Mouse (Mus musculus): ENCODE measurements around the gene Ndufa12. TPM values are rescaled to one million over a fixed set of nuclear protein-coding genes. Genes with fewer than 3 reads are reported as not detected.

Ndufa12 gene
- polyA plus RNA-seq (2015; fragmentation: Nextera tagmentation; extraction: Ambion mirVana), result 292 and 335 TPM in 2 replicates

DNA sequence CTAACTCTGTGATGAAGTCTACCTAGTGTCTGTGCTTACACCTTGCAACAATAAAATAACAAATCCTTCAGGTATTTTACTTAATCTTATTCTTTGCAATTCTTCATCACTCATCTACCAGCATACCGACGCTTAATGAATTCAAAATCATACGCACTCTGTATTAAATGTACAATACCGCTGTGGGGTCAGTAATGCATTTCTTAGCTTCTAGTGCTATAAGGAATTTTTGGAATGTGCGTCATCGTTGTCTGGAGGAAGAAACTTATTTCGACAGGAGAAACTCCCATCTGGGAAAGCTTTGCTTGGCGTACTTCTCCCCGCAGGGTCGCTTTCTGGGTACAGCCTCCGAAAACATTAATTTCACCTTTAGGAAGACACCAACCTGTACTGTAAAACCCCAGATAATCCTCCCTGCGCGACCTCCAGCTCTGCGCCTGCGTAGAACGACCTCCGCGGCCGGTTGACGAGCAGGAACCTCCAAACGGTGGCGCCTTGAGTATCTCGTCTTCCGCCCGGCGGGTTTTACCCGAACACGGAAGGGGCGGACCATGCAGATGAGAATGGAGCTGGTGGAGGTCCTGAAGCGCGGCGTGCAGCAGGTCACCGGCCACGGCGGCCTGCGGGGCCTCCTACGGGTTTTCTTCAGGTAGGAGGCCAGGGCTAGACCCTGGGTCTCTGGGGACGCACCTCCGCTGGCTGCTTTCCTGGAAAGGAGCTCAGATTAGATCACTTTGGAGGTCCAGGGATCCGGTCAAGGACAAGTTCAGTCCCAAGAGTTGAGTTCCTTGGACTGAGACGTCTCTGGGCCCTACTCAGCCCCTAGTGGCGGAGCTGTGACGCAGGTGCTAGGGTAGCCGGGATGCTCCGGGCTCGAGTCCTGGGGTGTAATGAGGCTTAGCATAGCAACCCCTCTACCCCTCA, at the start of gene Ndufa12:
Gene Ndufa12 (plus strand): TSS at position 239 of the 924 bp plus-strand sequence.
- under 1% methylated on average over 46 of the region's 46 CpGs for WGBS
- H3K27ac ChIP-seq (replicated peaks), result peak within 1 kb of the TSS; percentile 78

DNA sequence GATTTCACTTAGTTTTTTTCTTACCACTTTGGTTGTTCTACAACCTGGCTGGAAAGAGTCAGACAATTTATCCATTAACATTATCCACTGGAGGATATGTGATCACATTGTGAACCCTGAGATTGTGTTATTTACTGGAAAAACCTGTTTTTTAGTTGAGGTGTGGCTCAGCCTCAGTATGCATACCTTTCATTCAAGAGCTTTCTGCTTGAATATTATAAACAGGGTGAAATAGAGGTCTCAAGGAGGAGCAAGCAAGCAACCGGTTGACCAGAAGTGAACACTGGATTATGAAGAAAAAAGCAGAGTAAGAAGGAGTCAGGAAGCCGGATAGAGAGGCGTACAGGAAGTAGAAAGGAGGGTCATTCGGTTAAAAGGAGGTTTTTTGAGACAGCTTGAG, 47.0 kb upstream of the Ndufa12 start:
- Histone ChIP-seq H3K27me3 (no peaks in the 10 kb centered on the region), H3K4me1 (peaks cover 17% of the 10 kb centered on the region), H3K9ac (replicated peaks) (no peak overlapping the region), H3K9me3 (no peaks in the 10 kb centered on the region), H3K36me3 (no peaks in the 10 kb centered on the region), H3K4me3 (no peak overlapping the region), H3K4me2 (replicated peaks) (no peak overlapping the region), H3K27ac (replicated peaks) (no peak overlapping the region)
- ATAC-seq (replicated peaks), result no peak
- 92% methylated on average over 4 of the region's 4 CpGs for WGBS

More for the DNA sequence above, at the start of gene Ndufa12:
- Histone ChIP-seq H3K4me2 (replicated peaks) (peak within 1 kb of the TSS; percentile 74), H3K4me1 (peaks cover 12% of the 10 kb centered on the region), H3K27me3 (no peaks in the 10 kb centered on the region), H3K36me3 (peaks cover 27% of the 10 kb centered on the region), H3K9ac (replicated peaks) (peak within 1 kb of the TSS; percentile 90), H3K9me3 (no peaks in the 10 kb centered on the region), H3K4me3 (peak within 1 kb of the TSS; percentile 83)
- ATAC-seq (replicated peaks), result peak; percentile 96

DNA sequence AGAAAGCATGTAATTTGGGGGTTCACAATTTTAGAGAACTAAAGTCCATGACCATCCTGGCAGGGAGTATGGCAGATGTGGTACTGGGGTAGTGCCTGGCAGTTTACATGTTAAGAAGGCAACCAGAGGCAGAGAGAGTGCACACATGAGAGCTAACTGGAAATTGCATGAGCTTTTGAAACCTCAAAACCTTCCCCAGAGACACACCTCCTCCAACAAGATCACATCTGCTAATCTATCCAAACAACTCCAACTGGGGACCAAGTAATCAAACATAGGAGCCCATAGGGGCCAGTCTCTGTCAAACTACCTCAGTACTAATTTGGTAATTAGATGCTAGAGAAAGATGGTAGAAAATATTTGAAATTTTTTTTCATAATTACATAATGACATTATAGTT, 44.7 kb upstream of the Ndufa12 start:
- H3K4me1 ChIP-seq, result peaks cover 11% of the 10 kb centered on the region
- H3K9me3 ChIP-seq, result no peaks in the 10 kb centered on the region
- ATAC-seq (replicated peaks), result no peak
- no peak overlapping the region for H3K4me3 ChIP-seq
- H3K27ac ChIP-seq (replicated peaks), result no peak overlapping the region
- no peaks in the 10 kb centered on the region for H3K27me3 ChIP-seq
- H3K36me3 ChIP-seq, result peaks cover 10% of the 10 kb centered on the region; the same call in 1 of the 2 replicates
- H3K4me2 ChIP-seq (replicated peaks), result no peak overlapping the region
- no peak overlapping the region for H3K9ac ChIP-seq (replicated peaks)

DNA sequence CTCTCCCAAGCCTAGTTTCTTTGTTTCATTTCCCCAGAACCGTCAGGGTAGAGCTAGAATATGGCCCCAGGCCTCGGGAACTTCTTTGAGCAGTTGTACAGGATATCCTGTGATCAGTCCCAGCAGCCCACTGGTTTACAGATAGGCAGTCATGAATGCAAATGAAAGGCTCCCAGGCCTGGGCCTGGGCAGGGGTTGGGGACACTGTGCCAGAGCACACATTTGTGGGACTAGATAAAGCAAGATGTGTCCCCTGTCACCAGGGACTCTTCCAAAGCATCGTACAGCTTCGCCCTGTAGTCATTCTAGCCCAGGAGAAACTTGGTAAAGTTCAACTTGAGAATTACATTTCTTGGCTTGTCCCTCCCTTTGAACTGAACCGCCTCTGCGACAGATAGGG, 39.6 kb upstream of the Ndufa12 start:
- no peaks in the 10 kb centered on the region for H3K9me3 ChIP-seq
- no peak for ATAC-seq (replicated peaks)
- no peaks in the 10 kb centered on the region for H3K4me1 ChIP-seq
- H3K9ac ChIP-seq (replicated peaks), result no peak overlapping the region
- WGBS, result 87% methylated on average over 6 of the region's 6 CpGs
- H3K4me3 ChIP-seq, result no peak overlapping the region
- no peak overlapping the region for H3K4me2 ChIP-seq (replicated peaks)
- peaks cover 28% of the 10 kb centered on the region for H3K36me3 ChIP-seq
- H3K27ac ChIP-seq (replicated peaks), result no peak overlapping the region
- no peaks in the 10 kb centered on the region for H3K27me3 ChIP-seq

DNA sequence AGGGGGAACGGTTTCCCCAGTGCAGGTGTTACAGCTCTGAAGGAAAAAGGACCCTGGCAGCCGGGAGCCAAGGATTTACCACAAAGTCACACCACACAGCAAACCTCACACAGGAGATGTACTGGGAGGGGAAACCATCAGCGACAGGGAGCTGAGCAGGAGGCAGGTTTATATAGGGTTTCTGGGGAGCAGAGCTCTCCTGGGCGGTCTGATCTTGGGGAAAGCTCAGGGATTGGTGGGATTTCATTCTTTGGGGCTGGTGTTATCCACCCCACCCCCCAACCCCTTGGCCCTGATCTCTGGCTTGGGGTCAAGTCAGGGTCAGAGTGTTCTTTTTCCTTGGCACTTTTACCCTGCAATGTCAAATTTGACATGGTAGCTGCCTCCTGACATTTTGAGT, 39.1 kb upstream of the Ndufa12 start:
- 97% methylated on average over 4 of the region's 4 CpGs for WGBS
- H3K27ac ChIP-seq (replicated peaks), result no peak overlapping the region
- H3K4me3 ChIP-seq, result no peak overlapping the region
- H3K9me3 ChIP-seq, result no peaks in the 10 kb centered on the region
- no peaks in the 10 kb centered on the region for H3K27me3 ChIP-seq
- no peaks in the 10 kb centered on the region for H3K4me1 ChIP-seq
- H3K36me3 ChIP-seq, result peaks cover 28% of the 10 kb centered on the region
- no peak overlapping the region for H3K9ac ChIP-seq (replicated peaks)
- H3K4me2 ChIP-seq (replicated peaks), result no peak overlapping the region
- no peak for ATAC-seq (replicated peaks)

DNA sequence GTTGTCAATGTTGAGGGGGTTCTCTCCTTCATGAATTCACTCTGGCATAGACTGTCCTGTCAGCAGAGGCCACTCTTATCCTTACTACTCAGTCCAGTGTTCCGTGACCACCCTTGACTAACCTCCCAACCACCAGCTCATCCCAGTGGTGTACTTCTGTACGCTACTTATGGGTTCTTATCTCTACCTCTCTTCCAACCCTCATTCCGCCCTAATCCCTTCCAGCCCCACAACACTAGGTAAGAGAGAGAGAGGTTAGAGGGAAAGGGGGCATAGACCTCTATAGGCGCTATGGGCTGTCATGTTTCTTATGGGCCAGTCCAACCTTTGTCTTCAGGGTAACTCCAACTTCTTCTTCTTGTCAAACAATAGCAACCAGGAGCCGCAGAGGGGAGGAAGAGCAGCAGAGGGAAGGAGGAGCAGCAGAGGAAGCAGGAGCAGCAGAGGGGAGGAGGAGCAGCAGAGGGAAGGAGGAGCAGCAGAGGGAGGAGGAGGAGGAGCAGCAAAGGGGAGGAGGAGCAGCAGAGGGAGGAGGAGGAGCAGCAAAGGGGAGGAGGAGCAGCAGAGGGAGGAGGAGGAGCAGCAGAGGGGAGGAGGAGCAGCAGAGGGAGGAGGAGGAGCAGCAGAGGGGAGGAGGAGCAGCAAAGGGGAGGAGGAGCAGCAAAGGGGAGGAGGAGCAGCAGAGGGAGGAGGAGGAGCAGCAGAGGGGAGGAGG, 37.3 kb upstream of the Ndufa12 start:
- H3K27ac ChIP-seq (replicated peaks), result no peak overlapping the region
- H3K9ac ChIP-seq (replicated peaks), result no peak overlapping the region
- 94% methylated on average over 5 of the region's 5 CpGs for WGBS
- H3K9me3 ChIP-seq, result no peaks in the 10 kb centered on the region
- no peak for ATAC-seq (replicated peaks)
- H3K27me3 ChIP-seq, result no peaks in the 10 kb centered on the region
- no peaks in the 10 kb centered on the region for H3K4me1 ChIP-seq
- no peak overlapping the region for H3K4me2 ChIP-seq (replicated peaks)
- peaks cover 39% of the 10 kb centered on the region for H3K36me3 ChIP-seq
- H3K4me3 ChIP-seq, result no peak overlapping the region

DNA sequence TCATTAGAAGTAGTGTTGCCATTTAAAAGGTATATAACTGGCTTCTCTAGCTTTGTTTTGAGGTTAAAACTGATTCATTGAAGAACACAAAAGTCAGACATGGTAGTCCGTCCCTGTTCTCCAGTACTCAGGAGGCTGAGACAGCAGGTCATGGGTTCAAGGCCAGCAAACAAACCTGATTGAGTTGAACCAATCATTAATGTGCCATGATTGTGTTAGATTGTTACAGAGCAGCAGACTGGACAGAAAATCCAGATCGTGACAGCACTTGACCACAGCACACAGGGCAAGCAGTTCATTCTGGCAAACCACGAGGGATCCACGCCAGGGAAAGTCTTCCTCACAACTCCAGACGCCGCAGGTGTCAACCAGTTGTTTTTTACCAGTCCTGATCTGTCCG, 36.5 kb upstream of the Ndufa12 start:
- ATAC-seq (replicated peaks), result no peak
- Histone ChIP-seq H3K9ac (replicated peaks) (no peak overlapping the region), H3K27ac (replicated peaks) (no peak overlapping the region), H3K36me3 (peaks cover 43% of the 10 kb centered on the region), H3K4me2 (replicated peaks) (no peak overlapping the region), H3K27me3 (no peaks in the 10 kb centered on the region), H3K4me1 (0 out of 2 replicates have a peak, but pooled peaks cover 4% of the 10 kb centered on the region), H3K4me3 (no peak overlapping the region), H3K9me3 (no peaks in the 10 kb centered on the region)
- 95% methylated on average over 7 of the region's 7 CpGs for WGBS

DNA sequence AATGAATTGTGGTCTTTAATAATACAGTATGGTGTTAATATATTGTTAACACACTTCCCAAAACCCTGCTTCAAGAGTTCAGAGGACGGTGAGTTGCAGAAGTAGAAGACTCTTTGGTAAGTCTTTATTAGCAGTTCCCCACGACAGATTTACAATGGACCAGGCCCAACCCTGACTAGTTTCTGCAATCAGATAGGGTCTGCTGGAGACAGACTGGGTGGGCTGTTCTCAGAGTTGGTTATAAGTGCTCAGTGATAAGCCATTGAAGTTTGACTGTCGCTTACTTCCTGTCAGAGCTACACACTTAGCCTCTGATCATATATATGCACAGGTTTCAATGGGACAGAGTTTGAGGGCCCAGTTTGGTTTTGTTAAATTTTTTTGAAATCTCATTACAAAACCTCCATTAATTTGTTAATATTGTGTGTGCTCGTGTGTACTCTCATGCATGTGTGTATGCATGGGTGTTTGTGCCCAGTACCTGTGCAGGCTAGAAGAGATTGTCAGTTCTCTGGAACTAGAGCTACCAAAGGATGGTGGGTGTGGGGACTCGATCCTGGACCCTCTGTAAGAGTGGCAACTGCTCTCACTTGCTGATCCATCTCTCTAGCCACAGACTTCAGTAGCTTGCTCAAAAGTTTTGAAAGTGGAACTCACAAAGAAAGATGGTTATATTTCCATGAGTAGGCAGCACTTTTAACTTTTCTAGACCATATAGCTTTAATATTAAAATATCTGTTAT, 34.2 kb upstream of the Ndufa12 start:
- 84% methylated on average over 5 of the region's 5 CpGs for WGBS
- Histone ChIP-seq H3K9me3 (no peaks in the 10 kb centered on the region), H3K4me3 (no peak overlapping the region), H3K27ac (replicated peaks) (no peak overlapping the region), H3K4me1 (peaks cover 9% of the 10 kb centered on the region; the same call in 1 of the 2 replicates), H3K27me3 (no peaks in the 10 kb centered on the region), H3K4me2 (replicated peaks) (no peak overlapping the region), H3K9ac (replicated peaks) (no peak overlapping the region), H3K36me3 (peaks cover 45% of the 10 kb centered on the region)
- ATAC-seq (replicated peaks), result no peak

DNA sequence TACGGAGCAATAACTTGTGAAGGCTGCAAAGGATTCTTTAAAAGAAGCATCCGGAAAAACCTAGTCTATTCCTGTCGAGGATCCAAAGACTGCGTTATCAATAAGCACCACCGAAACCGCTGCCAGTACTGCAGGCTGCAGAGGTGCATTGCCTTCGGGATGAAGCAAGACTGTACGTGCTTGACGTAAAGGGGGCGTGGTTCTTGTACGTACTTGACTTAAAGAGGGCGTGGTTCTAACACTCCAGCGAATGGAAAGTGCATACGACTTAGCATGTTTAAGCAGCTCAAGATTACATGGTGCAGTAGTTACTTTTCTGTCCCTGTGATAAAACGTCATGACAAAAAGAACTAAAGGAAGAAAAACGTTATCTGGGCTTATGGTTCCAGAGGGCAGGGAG, 33.1 kb upstream of the Ndufa12 start:
- Histone ChIP-seq H3K27ac (replicated peaks) (no peak overlapping the region), H3K4me1 (peaks cover 9% of the 10 kb centered on the region; the same call in 1 of the 2 replicates), H3K4me2 (replicated peaks) (no peak overlapping the region), H3K27me3 (no peaks in the 10 kb centered on the region), H3K36me3 (peaks cover 55% of the 10 kb centered on the region), H3K9ac (replicated peaks) (no peak overlapping the region), H3K4me3 (no peak overlapping the region), H3K9me3 (no peaks in the 10 kb centered on the region)
- 91% methylated on average over 16 of the region's 16 CpGs for WGBS
- no peak for ATAC-seq (replicated peaks)

DNA sequence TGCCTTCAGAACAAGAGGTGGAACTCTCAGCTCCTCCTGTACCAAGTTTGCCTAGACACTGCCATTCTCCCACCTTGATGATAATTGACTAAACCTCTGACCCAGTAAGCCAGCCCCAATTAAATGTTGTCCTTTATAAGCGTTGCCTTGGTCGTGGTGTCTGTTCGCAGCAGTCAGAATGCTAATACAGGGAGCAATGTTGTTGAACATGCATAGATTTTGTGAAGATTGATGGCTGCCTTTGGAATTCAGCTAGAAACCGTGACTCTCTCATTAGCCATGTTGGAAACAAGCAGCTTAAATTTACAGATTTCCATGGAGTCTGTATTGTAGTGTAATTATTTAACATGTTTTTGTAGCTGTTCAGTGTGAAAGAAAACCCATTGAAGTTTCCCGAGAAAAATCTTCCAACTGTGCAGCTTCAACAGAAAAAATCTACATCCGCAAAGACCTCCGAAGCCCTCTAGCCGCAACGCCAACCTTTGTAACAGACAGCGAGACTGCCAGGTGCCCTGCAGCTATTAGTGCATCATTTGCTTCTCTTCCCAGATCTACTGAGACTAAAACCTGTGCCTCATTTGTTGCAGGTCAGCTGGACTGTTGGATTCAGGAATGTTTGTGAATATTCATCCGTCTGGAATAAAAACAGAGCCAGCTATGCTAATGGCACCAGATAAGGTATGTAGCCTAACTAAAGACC, 31.3 kb upstream of the Ndufa12 start:
- Histone ChIP-seq H3K9me3 (no peaks in the 10 kb centered on the region), H3K4me2 (replicated peaks) (no peak overlapping the region), H3K4me1 (peaks cover 17% of the 10 kb centered on the region), H3K27me3 (no peaks in the 10 kb centered on the region), H3K4me3 (no peak overlapping the region), H3K9ac (replicated peaks) (no peak overlapping the region), H3K27ac (replicated peaks) (no peak overlapping the region; the same call in 1 of the 2 replicates), H3K36me3 (peaks cover 59% of the 10 kb centered on the region)
- 53% methylated on average over 11 of the region's 11 CpGs for WGBS
- ATAC-seq (replicated peaks), result no peak

DNA sequence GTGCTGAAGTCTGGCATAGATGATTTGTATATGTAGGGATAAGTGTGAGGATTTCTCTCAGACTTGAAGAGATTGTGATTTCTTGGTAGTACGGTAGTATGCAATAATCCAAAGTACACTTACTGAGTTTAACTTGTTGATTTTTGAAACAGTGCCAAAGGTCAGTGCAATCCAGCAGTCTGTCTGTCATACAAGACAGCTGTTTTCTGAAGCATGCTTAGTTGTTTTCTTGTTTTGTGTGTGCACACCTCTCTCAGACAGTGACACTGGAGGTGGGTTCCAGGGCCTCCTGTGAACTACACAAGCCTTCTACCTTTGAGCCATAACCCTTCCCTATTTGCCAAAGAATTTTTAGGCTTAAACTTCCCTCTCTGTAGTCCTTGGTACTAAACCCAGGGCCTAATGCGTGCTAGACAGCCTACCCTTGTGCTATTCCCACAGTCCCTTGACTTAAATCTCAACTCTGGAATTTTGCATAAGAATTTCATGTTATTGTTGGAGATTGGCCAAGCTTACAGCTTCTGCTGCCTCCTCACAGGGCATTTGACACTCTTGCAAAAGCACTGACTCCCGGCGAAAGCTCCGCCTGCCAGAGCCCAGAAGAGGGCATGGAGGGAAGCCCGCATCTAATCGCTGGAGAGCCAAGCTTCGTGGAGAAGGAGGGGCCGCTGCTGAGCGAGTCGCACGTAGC, 26.9 kb upstream of the Ndufa12 start:
- no peak overlapping the region for H3K9ac ChIP-seq (replicated peaks)
- no peaks in the 10 kb centered on the region for H3K27me3 ChIP-seq
- no peak overlapping the region; the same call in 1 of the 2 replicates for H3K4me2 ChIP-seq (replicated peaks)
- WGBS, result 32% methylated on average over 12 of the region's 12 CpGs
- H3K27ac ChIP-seq (replicated peaks), result no peak overlapping the region
- H3K4me1 ChIP-seq, result peaks cover 29% of the 10 kb centered on the region
- H3K4me3 ChIP-seq, result no peak overlapping the region
- H3K36me3 ChIP-seq, result peaks cover 55% of the 10 kb centered on the region
- no peak for ATAC-seq (replicated peaks)
- no peaks in the 10 kb centered on the region for H3K9me3 ChIP-seq

All from forebrain, embryonic 15.5 days (tissue).